Mouse (Mus musculus): ENCODE measurements at regions not wholly inside any gene's neighbourhood (a gene's known extent, or its start where the extent isn't known, plus 50 kb on each side); places are given as distances from the start of the nearest gene placed in this dataset.

DNA sequence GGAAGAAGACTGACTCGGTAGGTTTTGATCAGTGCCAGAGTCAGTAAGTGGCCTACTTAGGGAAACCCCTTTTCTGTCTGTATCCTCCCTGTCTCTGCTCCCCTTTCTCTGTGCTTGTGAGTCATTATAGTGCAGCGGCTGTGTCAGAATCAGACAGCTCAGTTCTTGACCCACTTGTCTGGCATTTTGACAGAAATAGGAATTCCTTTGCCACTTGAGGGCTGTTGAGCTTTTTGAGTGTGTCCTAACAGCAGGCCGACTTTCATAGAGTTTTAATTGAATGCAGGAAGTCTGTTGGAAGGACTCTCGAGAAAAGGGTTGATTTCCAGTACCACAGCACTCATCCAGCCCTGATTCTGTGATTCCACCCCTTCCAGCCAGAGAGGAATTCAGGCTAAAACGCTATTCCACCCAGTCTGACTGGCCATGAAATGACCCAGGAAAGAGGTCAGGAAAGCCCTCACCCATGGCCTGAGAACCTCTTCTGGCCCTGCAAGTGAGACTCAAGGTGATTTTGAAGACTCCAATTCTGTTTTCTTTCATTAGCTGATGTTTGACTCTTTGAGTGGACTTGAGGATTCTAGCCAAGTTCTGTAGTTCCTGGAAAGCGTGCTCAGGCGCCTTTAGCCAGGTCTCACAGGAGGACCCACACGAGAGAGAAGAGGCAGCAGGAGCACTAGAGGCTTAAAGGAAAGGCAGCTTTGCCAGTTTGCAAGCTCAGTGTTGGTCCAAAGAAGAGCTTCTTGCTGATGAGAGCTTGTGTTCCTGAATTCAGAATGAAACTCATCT is 95.6 kb upstream of the Opcml start:
- no peak for DNase-seq (ENCODE audit: low read depth)

DNA sequence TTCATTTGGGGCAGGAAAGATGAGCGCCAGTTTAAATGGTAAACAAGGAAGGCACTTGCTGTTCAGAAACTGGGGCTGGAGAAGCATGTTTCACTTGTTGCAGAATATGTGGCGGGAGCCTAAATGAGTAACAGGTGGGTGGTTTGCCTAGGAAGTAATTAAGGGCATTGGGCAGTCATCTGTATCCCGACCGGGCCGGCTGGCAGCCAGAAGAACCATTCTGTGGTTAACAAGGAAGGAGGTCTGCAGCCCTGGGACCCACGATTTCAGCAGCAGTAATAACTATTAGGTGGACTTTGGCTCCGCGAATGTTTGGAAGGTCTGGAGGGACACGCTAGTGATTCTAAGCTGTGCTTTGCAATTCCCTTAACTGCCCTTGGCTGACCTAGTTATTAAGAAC is 89.0 kb upstream of the Opcml start:
- no peak for DNase-seq (ENCODE audit: low read depth)

DNA sequence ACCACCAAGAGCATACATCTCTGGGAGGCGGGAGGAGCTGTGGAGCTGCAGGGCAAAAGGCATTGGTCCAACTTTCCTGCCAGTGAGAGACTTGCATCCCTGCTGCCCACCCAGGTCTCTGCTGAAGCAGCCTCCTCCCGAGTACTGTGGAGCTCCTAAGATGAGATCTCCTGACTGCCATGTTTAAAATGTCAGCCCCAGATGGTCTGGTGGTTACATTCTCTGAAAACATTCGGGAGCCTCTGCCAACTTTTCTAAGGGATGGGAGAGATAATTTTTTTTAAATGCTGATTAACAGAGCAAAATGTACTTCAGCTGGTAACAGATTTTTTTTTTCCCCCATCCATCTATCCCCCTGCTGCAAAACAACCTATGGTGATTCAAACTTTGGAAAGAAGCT is 88.4 kb upstream of the Opcml start:
- no peak for DNase-seq (ENCODE audit: low read depth)

DNA sequence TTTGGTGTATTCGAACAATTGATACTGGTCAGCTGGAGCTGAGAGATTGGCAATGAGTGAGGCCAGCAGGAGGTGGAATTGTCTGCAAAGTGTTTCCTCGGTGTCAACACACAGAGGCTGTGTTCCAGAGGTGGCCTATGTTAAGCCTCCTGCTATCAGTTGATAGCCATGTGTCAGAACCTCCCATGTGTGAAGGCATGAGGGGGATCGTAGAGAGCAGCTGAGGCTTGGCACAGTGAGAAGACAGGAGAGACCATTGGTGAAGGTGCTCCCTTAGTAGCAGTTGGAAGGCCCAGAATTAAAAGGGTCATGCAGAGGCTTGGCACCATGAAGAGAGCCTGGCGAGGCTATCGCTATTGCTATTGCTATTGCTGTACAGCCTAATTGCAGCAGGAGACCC is 86.6 kb upstream of the Opcml start:
- no peak for DNase-seq (ENCODE audit: low read depth)

DNA sequence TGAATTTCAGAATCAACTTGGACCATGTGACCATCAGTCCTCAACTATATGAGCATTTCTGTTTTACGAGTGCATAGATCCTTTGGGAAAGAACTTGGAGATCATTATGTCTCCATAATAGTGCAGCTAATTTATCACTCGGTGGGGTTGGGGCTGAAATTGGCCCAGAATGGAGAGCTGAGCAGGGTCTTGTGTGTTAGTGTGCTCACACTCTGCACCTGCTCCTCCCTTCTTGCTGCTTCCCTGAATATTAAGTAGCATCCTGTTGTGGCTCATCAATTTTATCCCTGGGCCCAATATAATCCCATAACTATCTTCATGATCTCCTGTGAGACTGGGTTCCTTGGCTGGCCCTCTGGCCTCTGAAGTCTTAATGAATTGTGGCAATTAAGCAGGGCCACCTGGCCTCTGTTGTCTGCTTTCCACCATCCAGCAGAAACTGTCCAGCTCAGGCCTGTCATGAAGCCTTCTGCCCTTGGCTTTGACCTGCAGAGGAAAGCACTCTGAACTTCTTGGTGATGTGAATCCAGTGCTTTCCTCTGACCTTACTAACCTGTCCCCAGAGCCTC is 66.7 kb upstream of the Opcml start:
- DNase-seq (ENCODE audit: low read depth) = no peak

DNA sequence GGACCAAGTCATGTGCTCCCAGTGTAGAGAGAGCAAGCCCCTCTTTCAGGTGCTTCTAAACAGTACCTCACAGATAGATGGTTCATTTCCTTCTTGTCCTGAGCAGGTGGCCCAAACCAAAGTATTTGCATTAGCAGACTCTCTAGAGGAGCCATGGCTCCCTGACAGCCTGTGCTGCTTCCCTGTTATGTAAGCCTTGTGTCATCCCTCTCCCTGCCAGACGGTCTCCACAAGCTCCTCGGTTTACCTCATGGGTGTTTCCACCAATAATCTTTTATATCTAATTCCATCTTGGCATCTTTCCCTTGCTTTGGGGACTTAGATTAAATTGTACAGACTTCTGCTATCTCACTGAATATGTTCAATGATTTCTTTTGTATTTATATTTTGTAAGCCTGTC is 66.0 kb upstream of the Opcml start:
- DNase-seq (ENCODE audit: low read depth) = no peak

DNA sequence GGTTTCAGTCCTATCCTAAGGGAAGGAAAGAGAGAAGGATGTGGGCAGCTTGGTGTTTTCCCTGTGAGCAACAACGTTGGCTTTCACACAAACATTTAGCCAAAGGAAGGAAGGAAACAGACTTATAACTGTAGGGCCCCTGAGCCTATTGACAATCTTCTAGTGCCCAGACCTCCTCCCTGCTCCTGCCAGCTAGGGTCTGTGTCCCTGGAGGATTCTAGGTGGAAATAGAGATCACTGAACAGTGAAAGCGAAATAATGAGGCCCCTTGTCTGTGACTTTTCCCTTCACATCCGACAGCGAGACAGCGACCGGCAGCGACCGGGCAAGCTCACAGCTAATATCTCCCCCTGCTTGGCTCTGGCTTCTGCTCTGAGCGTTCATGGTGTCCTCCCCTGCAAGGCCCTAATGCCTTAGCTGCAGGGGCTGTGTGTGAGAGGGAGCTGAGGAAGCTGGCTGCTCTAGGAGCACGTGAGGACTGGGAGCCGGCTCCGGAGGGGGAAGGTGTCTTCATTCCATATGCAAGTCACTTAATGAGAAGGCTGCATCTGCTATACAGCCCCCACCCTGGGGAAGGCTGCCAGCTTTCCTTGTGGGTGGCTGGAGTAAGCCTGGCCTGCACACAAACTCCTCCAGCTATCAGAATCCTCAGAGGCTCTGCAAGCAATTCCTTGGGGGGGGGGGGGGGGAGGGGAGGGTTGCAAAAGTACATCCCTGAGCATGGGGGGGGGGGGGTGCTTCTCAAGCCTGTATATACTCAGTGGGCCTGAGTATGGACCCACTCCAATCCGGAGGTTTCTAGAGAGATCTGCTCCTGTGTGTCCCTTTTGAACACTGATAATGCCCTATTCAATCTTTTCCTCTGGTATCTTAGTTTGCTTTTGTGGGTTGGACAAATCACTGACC is 61.7 kb upstream of the Opcml start:
- no peak for DNase-seq (ENCODE audit: low read depth)

DNA sequence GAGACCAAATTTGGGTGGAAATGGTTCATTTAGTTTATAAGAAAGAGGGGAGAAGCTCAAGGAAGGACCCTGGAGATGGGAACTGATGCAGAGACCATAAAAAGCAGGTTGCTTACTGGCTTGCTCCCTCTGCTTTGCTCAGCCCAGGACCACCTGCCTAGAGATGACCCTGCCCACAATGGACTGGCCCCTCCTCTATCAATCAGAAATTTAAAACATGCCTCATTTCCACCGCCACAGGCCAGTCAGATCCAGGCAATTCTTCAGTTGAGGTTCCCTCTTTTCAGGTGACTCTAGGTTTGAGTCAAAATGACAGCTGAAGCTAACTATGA is 61.1 kb upstream of the Opcml start:
- DNase-seq (ENCODE audit: low read depth) = no peak

DNA sequence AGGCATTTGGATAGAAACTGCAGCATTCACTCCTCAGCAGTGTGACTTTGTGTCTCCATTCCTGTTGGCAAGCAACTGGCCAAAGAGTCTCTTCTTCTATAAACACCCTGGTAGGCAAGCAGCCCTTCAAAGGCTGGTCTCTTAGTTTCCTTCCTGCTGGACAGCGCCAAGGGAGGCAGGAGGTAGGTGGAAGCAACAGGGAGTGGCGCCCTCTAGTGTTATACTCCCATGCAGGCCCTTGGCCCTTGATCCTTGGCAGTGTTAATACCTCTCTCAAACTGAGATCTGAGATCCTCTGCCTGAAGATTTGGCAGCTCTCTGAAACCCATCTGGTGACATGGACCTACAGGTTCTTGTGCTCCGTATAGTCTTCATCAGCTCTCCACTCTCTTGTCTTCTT is 51.3 kb upstream of the Opcml start:
- DNase-seq (ENCODE audit: low read depth) = peak; percentile 29

Measured in c-Kit-positive CD71-negative TER-119-negative erythroid progenitor cells, embryonic 14.5 days (primary cell).